Mouse (Mus musculus): ENCODE results near the gene Morn1. TPM values are rescaled to one million over a fixed set of nuclear protein-coding genes. Genes with fewer than 3 reads are reported as not detected.
A peak's percentile ranks its signal among the peaks of the same experiment; 100 is the strongest.

Gene Morn1
- polyA plus RNA-seq, 1 experiment = 5.0 TPM

GRCm38 (mm10) chr4:155143411-155143810 lies 57.0 kb downstream of the Morn1 start:
- H3K27ac ChIP-seq (ENCODE audit: insufficient read depth, low read length) = peak overlapping the region; percentile 82
- H3K4me1 ChIP-seq (ENCODE audit: control insufficient read depth, insufficient read depth, low read length) = peaks cover 15% of the 10 kb centered on the region
- TF ChIP-seq CTCF (IDR thresholded peaks at IDR 0.05; ENCODE audit: borderline replicate concordance, insufficient read depth, low read length) (no peak), POLR2A (IDR thresholded peaks at IDR 0.05; ENCODE audit: low read depth, low read length) (no peak)
- H3K4me3 ChIP-seq (ENCODE audit: insufficient read depth, low read length) = no peak overlapping the region

- no peak overlapping the region for H3K4me3 ChIP-seq (ENCODE audit: insufficient read depth, low read length)
- peaks cover 15% of the 10 kb centered on the region for H3K4me1 ChIP-seq (ENCODE audit: control insufficient read depth, insufficient read depth, low read length)
- peak overlapping the region; percentile 82 for H3K27ac ChIP-seq (ENCODE audit: insufficient read depth, low read length)
- TF ChIP-seq POLR2A (IDR thresholded peaks at IDR 0.05; ENCODE audit: low read depth, low read length) (no peak; the same call in 1 of the 2 replicates), CTCF (IDR thresholded peaks at IDR 0.05; ENCODE audit: borderline replicate concordance, insufficient read depth, low read length) (no peak)
Observed at GRCm38 (mm10) chr4:155143871-155144502, 57.6 kb downstream of the Morn1 start.

- peak overlapping the region; percentile 55 for H3K27ac ChIP-seq (ENCODE audit: insufficient read depth, low read length)
- H3K4me3 ChIP-seq (ENCODE audit: insufficient read depth, low read length) = no peak overlapping the region
- H3K4me1 ChIP-seq (ENCODE audit: control insufficient read depth, insufficient read depth, low read length) = peaks cover 11% of the 10 kb centered on the region
- TF ChIP-seq CTCF (IDR thresholded peaks at IDR 0.05; ENCODE audit: borderline replicate concordance, insufficient read depth, low read length) = no peak
- TF ChIP-seq POLR2A (IDR thresholded peaks at IDR 0.05; ENCODE audit: low read depth, low read length) = no peak
Observed at GRCm38 (mm10) chr4:155144548-155145180, 58.3 kb downstream of the Morn1 start.

GRCm38 (mm10) chr4:155146107-155146823 lies 59.9 kb downstream of the Morn1 start:
- Histone ChIP-seq H3K4me1 (ENCODE audit: control insufficient read depth, insufficient read depth, low read length) (peaks cover 9% of the 10 kb centered on the region; the same call in 1 of the 2 replicates), H3K27ac (ENCODE audit: insufficient read depth, low read length) (no peak overlapping the region), H3K4me3 (ENCODE audit: insufficient read depth, low read length) (no peak overlapping the region)
- no peak for TF ChIP-seq CTCF (IDR thresholded peaks at IDR 0.05; ENCODE audit: borderline replicate concordance, insufficient read depth, low read length)
- TF ChIP-seq POLR2A (IDR thresholded peaks at IDR 0.05; ENCODE audit: low read depth, low read length) = no peak

- Histone ChIP-seq H3K27ac (ENCODE audit: insufficient read depth, low read length) (no peak overlapping the region), H3K4me3 (ENCODE audit: insufficient read depth, low read length) (no peak overlapping the region), H3K4me1 (ENCODE audit: control insufficient read depth, insufficient read depth, low read length) (peaks cover 8% of the 10 kb centered on the region)
- TF ChIP-seq CTCF (IDR thresholded peaks at IDR 0.05; ENCODE audit: borderline replicate concordance, insufficient read depth, low read length) = no peak
Observed at GRCm38 (mm10) chr4:155148453-155148852, 62.1 kb downstream of the Morn1 start.

GRCm38 (mm10) chr4:155148910-155149698 lies 62.7 kb downstream of the Morn1 start:
- TF ChIP-seq POLR2A (IDR thresholded peaks at IDR 0.05; ENCODE audit: low read depth, low read length) (no peak), CTCF (IDR thresholded peaks at IDR 0.05; ENCODE audit: borderline replicate concordance, insufficient read depth, low read length) (no peak)
- H3K4me3 ChIP-seq (ENCODE audit: insufficient read depth, low read length) = no peak overlapping the region
- H3K4me1 ChIP-seq (ENCODE audit: control insufficient read depth, insufficient read depth, low read length) = peaks cover 6% of the 10 kb centered on the region
- no peak overlapping the region; the same call in 1 of the 2 replicates for H3K27ac ChIP-seq (ENCODE audit: insufficient read depth, low read length)

- TF ChIP-seq POLR2A (IDR thresholded peaks at IDR 0.05; ENCODE audit: low read depth, low read length) (no peak), CTCF (IDR thresholded peaks at IDR 0.05; ENCODE audit: borderline replicate concordance, insufficient read depth, low read length) (no peak)
- Histone ChIP-seq H3K27ac (ENCODE audit: insufficient read depth, low read length) (peak overlapping the region; percentile 62), H3K4me3 (ENCODE audit: insufficient read depth, low read length) (no peak overlapping the region), H3K4me1 (ENCODE audit: control insufficient read depth, insufficient read depth, low read length) (peaks cover 6% of the 10 kb centered on the region)
Observed at GRCm38 (mm10) chr4:155149941-155150275, 63.5 kb downstream of the Morn1 start.

- TF ChIP-seq POLR2A (IDR thresholded peaks at IDR 0.05; ENCODE audit: low read depth, low read length) (no peak; the same call in 1 of the 2 replicates), CTCF (IDR thresholded peaks at IDR 0.05; ENCODE audit: borderline replicate concordance, insufficient read depth, low read length) (no peak)
- H3K27ac ChIP-seq (ENCODE audit: insufficient read depth, low read length) = peak overlapping the region; percentile 62
- peaks cover 10% of the 10 kb centered on the region for H3K4me1 ChIP-seq (ENCODE audit: control insufficient read depth, insufficient read depth, low read length)
- no peak overlapping the region for H3K4me3 ChIP-seq (ENCODE audit: insufficient read depth, low read length)
Observed at GRCm38 (mm10) chr4:155150276-155151113, 64.1 kb downstream of the Morn1 start.
